Comparison of ENCODE assay signal across 3 mouse cellular contexts in the genomic region with DNA sequence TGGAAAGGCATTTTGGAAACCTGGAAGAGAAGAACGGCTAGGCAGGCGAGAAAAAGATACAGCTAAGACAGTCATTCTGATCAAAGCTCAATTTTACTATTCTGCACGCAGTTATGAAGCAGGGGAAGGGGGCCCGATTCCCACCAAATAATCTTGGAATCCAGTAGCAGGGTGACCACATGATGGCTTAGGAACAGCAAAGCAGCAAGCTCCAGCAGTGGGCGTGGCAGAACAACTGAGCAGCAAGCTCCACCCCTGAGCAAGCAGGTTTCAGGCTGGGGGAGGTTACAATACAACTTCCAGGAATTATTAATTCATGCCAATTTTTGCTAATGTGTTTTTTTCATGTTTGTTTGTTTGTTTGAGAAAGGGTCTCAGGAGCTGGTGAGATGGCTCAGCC.
A peak's percentile ranks its signal among the peaks of the same experiment; 100 is the strongest.
DNase-seq lines count a peak whose midpoint lies in the region.

No protein-coding gene starts in this region.

- DNase-seq in R1 (ENCODE audit: low read depth, low spot score): peak; percentile 62
- peak; percentile 55 for DNase-seq in heart, adult 11 months
- DNase-seq in liver: peak; percentile 13
